Mouse (Mus musculus) embryo, embryonic 10.5 days (tissue): ENCODE data around the gene Wnt9b.
A peak's percentile ranks its signal among the peaks of the same experiment; 100 is the strongest.
"Not testable (repeated sequence)": the region's sequence is repeated elsewhere in the genome, so short reads cannot be mapped to it uniquely, and the experiment has no call there.

Source experiments
- DNase-seq: peaks from one replicate; pipeline ENCODE4 v3.0.0-alpha.2; 2015; ENCODE audit warnings: low spot score

Wnt9b gene

DNA sequence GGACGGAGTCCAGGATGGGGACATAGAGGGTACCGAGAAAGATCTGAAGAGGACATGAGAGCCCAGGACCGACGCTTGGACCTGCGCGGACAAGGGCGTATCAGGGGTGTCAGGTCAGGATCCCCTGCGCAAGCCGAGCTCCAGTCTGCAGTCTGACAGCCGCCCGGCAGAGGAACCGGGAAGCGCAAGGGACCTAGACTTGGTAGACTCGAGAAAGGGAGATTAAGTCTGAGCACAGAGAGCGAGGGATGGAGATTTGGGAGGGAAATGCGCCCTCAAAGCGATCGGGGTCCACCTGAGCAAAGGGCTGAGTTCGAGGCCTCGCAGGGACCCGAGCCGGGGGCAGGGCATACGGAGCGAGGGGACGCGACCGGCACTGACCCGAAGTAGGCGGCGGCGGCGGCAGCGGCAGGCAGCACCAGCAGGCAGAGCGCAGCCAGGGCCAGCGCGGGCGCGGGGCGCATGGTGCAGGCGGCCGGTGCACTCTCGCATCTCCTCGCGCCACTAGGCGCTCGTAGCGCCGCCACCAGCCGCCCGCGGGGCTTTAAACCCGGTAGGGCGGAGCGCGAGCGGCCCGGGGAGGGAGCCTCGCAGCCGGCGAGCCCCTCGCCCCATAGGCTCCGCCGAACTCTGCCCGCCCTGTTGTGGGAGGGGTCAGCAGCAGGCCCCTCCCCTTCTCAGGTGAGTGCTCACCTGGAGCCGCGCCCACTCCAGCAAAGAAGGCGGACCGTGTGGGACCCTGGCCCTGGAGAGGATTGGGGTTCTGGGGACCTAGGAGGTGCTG is at the start of gene Wnt9b:
Gene Wnt9b (minus strand): TSS at position 516 of the 784 bp plus-strand sequence.
- DNase-seq = peak; percentile 65

DNA sequence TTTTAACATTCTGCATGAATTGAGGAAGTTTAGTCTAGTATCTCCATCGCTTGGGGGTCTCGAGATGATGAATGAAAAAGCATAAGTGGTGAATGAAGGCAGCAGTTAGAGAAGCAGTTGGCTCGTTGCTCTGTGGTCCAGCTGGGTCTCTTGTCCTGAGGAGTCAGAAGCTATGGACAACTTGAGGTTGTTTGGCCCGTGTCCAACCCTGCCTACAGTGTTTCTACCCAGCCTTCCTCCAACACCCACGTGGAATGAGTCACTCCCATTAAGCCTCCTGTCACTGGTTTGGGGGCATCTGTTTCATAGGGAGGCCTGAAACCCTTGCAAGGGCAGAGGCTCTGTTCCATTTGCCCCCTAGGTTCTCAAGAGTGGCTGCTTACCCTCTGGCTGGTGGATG is 40.3 kb upstream of the Wnt9b start:
- no peak for DNase-seq

DNA sequence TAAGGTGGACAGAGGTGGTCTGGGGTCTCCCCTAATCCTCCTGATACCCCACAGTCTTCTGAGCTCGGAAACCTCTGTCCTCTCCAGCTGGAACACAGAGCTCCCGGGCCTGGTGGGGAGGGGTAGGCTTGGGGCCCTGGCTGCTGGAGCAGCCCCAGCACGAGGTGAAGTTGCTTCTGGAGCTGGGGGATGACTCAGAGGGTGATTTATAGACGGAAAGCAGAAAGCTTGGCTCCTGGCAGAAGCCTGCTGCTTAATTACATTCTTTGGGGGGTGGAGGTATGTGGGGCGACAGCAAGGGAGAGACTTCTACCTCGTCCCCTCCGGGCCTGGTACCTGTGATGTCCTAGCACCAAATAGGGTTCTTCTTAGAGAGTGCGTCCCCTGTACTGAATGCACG is 30.5 kb upstream of the Wnt9b start:
- DNase-seq = no peak

DNA sequence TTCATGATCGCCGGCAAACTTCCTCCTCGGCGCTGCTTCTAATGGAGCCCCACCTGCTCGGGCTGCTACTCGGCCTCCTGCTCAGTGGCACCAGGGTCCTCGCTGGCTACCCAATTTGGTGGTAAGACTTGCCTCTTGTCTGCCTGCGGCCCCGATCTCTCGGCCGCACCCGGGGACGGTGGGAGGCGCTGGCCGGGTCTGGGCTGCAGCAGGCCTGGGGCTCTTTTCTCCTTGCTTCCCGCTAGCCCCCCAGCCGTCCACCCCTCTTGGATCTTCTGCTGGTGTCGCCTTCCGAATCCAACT is 24.6 kb upstream of the Wnt9b start:
- no peak for DNase-seq

DNA sequence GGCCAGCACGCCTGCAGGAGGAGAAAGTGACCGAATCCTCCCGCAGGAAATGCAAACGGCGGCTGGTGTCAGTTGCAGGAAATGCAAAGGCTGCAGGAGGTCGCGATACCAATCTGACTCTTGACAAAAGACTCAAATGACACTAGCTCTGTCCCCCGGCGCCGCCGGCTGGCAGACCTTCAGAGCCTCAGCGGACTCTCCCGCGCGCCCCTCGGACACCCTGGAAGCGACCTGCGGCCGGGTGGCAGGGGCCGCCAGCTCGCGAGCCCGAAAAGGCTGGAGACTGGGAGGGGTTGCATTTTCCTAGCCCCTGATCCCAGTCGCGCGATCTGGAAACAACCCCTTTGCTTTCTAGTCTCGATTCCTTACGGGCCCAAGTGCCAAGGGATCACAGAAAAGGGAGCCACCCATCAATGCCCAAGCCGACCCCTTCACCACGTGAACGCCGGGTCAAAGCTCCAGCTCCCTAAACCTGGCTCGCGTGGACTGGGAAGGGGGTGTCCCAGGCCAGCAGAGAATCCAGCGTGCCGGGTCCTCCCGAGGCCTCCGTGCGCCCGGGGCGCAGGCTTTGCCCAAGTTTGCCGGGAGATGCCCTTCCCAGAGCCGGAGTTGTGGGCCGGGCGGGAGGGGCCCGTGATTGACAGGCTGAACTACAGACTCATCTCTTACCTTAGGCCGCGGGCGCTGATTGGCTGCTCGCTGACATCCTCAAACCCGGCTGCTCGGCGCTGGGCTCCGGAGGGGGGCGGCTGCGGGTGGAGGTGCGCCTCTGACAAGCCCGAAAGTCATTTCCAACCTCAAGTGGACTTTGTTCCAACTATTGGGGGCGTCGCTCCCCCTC is 24.0 kb upstream of the Wnt9b start, which contains the start of gene Wnt3:
Gene Wnt3 (plus strand): TSS at position 764 of the 841 bp plus-strand sequence.
- DNase-seq = peak; percentile 68

DNA sequence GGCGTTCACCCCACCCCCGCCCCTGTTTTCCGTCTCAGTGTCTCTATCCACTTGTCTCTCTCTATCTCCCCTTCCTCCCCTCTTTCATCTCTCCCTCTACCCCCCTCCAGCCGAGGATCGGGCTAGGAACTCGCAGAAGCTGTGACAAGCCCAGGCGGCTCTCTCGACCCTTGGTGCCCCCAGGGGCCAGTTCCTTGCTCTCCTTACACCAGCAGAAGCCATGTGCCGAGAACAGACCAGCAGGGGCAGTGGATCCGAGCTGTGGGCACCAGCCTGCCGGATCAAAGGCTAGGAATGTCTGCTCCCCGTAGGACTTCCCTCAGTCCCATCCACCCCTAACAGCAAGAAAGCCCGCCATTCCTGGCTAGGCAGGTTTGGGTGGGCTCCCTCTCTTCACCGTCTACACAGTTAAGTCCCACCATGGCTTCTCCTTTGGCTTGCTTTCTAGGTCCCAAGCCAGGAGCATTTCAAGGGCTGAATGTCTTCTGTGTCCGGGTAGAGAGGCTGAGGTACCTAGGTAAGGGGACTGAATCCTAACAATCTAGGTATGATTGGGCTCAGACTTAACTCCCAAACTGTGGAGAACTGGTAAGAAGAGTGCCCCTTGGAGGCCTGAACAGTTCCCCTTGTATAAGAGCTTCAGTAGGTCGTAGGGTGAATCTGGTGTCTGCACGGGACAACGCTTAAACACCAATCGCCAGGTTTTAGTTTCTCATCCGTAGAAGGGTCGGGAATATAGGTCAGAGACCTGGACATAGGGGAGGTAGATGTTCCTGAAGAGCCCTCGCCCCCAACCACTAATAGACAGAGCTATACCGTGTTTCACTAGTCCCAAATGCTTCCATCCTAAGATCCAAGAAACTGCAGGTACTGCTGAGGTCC is 23.1 kb upstream of the Wnt9b start:
- peak; percentile 48 for DNase-seq

DNA sequence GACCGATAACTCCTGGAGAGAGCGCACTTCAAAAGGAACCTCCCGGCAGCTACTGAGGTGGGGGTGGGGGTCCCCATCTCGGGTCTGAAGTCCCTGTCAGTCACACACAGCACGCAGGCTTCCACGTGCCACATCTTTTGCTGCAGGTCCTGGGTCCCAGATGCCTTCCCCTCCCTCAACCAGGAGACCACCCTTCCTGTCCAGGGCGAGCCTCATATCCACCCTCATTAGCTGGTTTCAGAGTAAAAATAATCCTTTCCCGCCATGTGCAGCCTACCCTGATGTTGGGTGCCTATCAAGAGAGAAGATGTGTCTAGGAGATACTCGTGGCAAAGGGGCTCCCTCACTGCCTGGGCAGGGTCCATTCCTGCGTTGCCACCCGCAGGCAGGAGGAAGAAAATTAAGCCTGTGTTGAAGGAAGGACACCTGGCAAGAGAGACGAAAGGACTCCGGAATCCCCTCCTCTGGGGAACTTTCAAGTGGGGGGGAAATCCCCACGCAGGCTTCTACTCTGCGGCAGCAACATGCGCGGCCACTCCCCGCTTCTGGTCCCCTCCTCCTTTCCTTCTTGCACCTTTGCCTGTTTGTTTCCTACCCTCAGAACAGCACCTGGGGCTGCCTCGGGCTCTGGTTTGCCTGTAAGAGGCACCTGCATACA is 21.7 kb upstream of the Wnt9b start:
- no peak for DNase-seq

DNA sequence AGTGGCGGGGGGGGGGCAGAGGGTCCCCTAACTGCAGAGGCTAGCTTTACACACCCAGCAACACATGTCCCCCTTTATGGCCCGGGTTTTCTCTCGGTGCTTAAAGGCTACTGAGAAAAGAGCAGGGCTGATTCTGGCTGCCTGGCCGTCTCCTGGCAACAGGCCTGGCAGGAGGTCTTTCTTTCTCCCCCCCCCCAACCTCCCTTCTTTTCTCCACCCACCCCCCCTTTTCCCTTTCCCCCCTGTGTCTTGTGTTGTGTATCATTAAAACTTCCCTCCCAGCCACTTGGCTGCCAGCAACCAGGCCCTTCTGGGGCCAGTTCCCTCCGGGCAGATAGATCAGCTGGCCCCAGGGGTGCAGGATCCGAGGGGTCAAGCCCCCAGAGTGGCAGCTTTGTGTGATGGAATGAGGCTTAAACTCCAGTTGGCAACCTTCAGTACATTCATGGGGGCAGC is 16.0 kb upstream of the Wnt9b start:
- peak; percentile 69 for DNase-seq

DNA sequence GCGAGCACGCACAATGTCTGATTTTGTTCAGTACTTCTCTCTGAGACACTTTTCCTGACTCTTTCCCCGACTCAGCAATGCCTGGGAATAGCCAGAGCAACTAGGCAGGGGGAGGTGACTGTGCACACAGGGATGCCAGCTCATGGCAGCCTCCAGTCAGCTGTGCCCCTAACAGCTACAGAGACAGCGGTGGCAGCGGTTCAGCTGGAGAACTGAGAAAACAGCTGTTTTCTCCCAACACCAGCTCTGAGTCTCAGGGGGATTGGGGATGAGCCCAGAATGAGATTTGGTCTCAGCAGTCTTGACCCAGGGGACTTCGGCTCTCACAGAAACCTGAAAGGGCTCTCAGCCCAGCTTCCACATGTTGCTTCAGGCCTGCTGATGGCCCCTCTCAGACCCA is 15.0 kb upstream of the Wnt9b start:
- DNase-seq = no peak

DNA sequence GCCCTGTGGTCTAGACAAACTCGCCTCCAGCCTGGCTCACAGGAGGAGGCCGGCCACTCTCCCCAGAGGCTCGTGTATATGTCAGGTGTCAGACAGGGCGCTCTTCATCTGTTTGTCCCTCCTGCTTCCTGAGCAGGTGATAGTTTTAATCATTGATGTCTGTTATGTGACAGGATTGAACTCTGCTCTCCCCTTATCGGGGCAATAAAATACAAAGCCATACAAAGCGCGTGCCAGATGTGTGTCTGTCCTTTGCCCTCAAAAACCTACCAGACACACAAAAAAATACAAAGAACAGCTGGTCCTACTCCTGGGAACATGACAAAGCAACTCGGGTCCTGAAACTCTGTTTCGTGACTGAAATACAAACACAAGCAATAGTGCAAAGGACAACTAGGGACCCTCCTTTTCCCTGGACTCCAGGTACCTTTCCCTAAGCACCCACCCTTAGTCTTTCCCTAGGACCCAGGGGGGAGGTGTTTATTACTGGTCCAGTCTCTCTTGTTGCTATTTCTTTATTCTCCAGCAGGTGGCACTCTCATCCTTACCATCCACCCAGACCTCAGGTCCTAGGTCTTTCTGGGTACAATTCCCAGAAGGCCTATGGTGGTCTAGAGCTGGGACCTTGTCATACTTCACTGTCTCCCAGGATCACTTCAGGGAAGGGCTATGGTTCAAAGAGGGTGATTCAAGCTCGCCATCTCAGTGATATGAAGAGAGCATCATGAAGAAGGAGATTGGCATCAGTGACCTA is 14.0 kb upstream of the Wnt9b start:
- DNase-seq = peak; percentile 89

DNA sequence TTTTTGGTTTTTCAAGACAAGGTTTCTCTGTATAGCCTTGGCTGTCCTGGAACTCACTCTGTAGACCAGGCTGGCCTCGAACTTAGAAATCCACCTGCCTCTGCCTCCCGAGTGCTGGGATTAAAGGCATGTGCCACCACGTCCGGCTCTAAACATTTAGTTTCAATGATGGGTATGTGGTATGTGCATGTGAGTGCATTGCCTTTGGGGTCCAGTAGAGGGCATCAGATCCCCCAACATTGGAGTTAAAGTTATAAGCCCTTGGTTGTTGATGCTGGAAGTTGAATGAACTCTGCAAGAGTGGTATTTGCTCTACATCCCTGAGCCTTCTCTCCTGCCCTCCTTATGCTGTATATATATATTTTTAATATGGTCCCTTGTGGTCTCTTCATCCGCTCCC is 11.3 kb upstream of the Wnt9b start:
- not testable (repeated sequence) for DNase-seq

DNA sequence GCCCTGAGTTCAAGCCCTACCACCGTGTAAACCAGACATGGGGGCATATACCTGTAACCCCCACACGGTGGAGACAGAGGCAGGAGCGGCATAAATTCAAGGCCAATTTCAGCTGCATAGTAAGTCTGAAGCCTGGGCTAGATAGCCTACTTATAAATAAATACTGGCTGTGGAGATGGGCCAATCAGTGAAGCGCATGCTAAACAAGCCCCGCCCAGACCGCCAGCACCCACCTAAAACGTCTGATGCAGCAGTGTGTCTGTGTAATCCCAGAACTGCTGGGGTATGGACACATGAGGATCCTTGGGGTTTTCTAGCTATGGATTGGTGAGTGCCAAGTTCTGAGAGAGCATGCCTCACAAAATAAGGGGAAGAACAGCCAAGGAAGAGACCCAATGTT is 10.5 kb upstream of the Wnt9b start:
- no peak for DNase-seq

DNA sequence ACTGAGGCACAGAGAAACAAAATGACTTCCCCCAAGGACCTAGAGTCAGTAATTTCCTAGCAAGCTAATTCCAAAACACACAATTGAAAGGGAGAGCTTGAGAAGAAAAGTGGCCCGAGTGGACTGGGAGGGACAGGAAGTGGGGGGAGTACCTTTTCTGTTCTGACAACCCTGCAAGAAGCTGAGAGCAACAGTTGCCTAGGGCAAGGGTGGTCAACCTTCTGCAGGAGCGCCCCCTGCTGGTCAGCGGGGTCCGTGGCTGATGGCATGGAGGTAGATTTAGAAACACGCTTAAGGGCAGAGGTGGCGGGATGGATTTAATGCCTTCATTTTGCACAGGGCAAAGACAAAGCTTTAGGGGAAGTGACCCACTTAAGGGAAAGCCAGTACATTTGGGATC is 9.1 kb upstream of the Wnt9b start:
- peak; percentile 82 for DNase-seq

DNA sequence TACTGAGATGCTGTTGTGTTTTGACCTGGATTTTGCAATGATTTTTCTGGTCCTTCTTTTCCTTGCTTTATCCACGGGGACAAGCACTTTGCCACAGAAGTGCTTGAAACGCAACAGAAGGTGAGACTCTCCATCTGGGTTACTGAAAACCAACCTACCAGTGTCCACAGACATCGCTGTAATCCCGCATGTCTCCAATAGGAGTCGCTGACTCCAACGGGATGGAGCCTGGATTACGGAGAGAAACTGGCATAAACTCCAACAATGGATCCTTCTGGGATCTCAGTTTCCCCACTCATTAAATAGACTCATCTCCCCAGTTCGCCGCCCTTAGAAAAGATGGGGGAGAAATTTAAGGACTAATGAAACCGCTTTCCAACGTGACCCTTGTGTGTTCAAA is 8.4 kb upstream of the Wnt9b start:
- DNase-seq = no peak

DNA sequence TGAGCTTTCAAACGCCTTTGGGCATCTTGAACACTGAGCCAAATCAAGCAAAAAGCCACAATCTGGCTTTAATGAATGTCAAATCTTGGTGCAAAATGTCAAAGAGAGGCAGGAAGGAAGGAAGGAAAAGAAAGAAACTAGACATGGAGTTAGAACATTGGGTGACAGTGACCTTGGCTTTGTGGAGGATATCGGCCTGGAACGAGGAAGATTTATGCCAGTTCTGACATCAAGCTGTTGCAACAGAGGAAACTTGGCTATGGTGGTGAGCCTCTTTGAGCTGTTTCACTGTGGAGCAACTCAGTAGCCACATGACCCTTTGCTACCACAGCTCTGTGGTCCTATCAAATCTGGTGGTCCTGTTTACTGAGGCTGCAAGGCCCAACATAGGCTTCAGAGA is 991 bp upstream of the Wnt9b start:
- no peak for DNase-seq

DNA sequence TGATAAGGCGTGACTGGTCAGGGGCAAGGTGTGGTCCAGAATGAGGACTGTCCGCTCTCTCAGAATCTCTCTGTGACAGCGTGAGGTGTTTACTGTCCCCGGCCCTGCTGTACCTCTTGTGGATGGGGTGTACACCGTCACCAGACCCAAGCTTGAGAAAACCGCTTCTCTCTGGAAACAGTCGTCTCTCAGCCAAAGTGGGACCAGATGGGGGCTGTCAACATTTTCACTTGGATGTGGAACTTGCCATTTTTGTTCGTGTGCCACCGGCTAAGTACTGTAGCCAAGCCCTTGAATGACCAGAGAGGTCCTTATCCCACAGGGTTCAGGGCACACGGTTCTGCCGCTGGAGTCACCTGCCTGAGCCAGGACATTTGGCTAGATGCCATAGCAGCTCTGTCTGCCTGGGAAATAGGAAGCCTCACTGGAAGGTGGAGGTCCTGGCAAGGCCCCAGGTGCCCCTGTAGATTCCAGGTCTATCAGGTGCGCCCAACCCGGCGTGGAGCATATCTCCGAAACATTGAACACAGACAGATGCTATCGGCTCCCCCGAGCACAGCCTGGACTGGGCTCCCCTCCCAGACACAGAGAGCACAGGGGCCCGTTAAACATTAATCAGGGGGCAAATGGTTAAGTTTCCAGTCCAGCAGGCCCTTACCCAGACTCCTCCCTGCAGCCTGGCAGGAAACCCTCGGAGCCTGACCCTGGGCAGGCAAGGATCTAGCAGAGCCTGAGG is 14.4 kb downstream of the Wnt9b start:
- no peak for DNase-seq

DNA sequence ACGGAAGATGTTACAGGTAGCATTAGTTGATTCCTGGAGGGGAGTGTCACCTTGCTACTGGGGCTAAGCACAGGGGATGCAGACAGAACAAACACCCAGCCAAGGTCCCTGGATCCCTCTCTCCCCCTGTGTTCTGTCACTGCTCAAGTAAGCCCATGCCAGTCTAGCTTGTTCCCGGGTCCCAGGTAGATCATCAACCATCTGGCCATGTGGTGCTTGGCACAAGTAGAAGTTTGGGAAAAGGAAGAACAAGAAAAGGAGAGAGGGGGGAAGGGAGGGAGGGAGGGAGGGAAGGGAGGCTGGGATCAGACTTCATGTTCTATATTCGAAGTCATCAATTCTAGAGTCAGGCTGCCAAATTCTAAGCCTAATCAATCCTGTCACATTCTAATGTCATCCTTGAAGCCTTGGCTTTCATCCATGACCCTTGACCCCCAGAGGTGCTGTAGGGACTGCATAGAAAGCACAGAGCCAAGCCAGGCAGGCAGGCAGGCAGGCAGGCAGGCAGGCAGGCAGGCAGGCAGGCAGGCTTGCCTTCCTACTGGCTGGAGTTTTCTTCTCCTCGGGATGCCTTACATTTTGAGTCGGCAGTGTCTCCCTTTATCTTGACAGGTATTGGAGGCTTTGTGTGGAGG is 15.1 kb downstream of the Wnt9b start:
- no peak for DNase-seq

DNA sequence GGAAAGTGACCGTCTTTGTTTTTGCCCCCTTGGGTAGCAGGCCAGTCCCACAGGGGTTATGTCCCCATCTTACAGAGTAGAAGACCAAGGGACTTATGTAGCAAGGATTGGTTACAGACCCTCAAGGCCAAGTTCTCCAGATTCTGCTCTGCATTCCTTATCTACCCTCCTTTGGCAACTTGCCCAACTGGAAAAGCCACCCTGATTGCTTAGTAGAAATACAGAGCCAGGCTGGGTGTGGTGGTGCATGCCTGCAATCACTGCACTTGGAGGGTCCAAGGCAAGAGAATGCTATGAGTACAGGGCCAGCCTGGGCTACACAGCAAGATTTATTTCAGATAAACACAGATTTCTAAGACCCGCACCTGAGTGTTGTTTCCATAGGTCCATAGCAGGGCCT is 15.7 kb downstream of the Wnt9b start:
- DNase-seq = no peak

DNA sequence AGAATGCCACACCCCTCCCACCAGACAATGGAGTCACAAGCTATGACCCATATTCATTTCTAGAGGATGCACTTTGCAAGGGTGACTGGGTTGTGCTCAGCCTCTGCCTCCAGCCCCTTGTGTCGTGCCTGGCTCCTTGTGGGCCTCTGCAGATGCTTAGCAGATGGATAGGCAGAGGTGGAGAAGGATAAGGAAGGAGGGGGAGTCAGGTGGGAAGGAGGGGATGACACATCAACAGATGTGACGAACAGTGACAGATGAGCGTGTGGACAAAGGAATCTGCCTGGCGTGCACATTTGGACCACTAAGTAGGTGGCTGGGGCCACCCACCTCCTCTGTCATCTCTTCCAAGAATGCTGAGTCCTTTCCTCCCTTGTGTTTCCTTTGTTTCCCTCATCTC is 16.6 kb downstream of the Wnt9b start:
- no peak for DNase-seq

DNA sequence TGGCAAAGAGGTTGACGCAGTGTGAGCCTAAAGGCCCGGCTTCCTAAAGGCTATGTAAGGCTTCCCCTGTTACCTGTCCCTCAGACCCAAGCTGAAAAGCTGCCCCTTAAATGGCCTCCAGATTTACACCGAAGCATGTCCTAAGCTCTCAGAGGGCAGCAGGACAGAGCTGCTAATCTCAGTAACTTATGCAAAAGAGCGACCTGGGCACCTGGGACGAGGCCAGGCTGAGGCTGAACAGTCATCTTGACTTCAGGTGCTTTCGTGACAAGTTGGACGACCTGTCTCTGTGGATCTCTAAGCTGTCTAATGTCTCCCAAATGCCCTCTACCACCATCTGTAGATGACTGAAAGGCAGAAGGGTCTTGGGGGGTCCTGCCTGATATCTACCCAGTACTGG is 17.3 kb downstream of the Wnt9b start:
- DNase-seq = no peak
